Mouse (Mus musculus): ENCODE measurements around the gene 1110002E22Rik. TPM values are rescaled to one million over a fixed set of nuclear protein-coding genes. Genes with fewer than 3 reads are reported as not detected.
A peak's percentile ranks its signal among the peaks of the same experiment; 100 is the strongest.

Gene 1110002E22Rik
- polyA plus RNA-seq, 1 experiment from 2014 or later: 0.23 TPM

GRCm38 (mm10) chr3:138043316-138043715, 21.5 kb upstream of the 1110002E22Rik start:
- Histone ChIP-seq H3K27ac (replicated peaks) (no peak overlapping the region), H3K27me3 (replicated peaks) (no peaks in the 10 kb centered on the region), H3K9me3 (replicated peaks) (no peaks in the 10 kb centered on the region), H3K9ac (replicated peaks) (no peak overlapping the region), H3K36me3 (no peaks in the 10 kb centered on the region), H3K4me1 (no peaks in the 10 kb centered on the region), H3K4me3 (replicated peaks) (no peak overlapping the region), H3K4me2 (no peak overlapping the region)
- WGBS: 62% methylated on average over 7 of the region's 7 CpGs
- no peak for ATAC-seq (ENCODE audit: low FRiP score)

- Histone ChIP-seq H3K4me3 (replicated peaks) (no peak overlapping the region), H3K27ac (replicated peaks) (no peak overlapping the region), H3K27me3 (replicated peaks) (no peaks in the 10 kb centered on the region), H3K9ac (replicated peaks) (no peak overlapping the region), H3K36me3 (no peaks in the 10 kb centered on the region), H3K4me1 (no peaks in the 10 kb centered on the region), H3K9me3 (replicated peaks) (no peaks in the 10 kb centered on the region), H3K4me2 (no peak overlapping the region)
- WGBS: 95% methylated on average over 6 of the region's 6 CpGs
- no peak for ATAC-seq (ENCODE audit: low FRiP score)
Observed at GRCm38 (mm10) chr3:138049555-138049954, 15.3 kb upstream of the 1110002E22Rik start.

- H3K9ac ChIP-seq (replicated peaks): no peak overlapping the region
- no peak overlapping the region for H3K27ac ChIP-seq (replicated peaks)
- no peaks in the 10 kb centered on the region for H3K4me1 ChIP-seq
- no peaks in the 10 kb centered on the region for H3K27me3 ChIP-seq (replicated peaks)
- no peak overlapping the region for H3K4me3 ChIP-seq (replicated peaks)
- H3K4me2 ChIP-seq: no peak overlapping the region
- no peaks in the 10 kb centered on the region for H3K9me3 ChIP-seq (replicated peaks)
- 43% methylated on average over 11 of the region's 11 CpGs for WGBS
- ATAC-seq (ENCODE audit: low FRiP score): no peak
- H3K36me3 ChIP-seq: no peaks in the 10 kb centered on the region
Observed at GRCm38 (mm10) chr3:138050772-138051171, 14.1 kb upstream of the 1110002E22Rik start.

- H3K4me2 ChIP-seq: no peak overlapping the region
- no peaks in the 10 kb centered on the region for H3K36me3 ChIP-seq
- no peaks in the 10 kb centered on the region for H3K9me3 ChIP-seq (replicated peaks)
- H3K27ac ChIP-seq (replicated peaks): no peak overlapping the region
- ATAC-seq (ENCODE audit: low FRiP score): no peak
- no peak overlapping the region for H3K9ac ChIP-seq (replicated peaks)
- 85% methylated on average over 3 of the region's 3 CpGs for WGBS
- H3K4me1 ChIP-seq: no peaks in the 10 kb centered on the region
- H3K4me3 ChIP-seq (replicated peaks): no peak overlapping the region
- no peaks in the 10 kb centered on the region for H3K27me3 ChIP-seq (replicated peaks)
Observed at GRCm38 (mm10) chr3:138051431-138051830, 13.4 kb upstream of the 1110002E22Rik start.

GRCm38 (mm10) chr3:138053969-138054368, 10.9 kb upstream of the 1110002E22Rik start:
- no peaks in the 10 kb centered on the region for H3K4me1 ChIP-seq
- no peak overlapping the region for H3K4me3 ChIP-seq (replicated peaks)
- H3K9ac ChIP-seq (replicated peaks): no peak overlapping the region
- no peaks in the 10 kb centered on the region for H3K36me3 ChIP-seq
- no peak overlapping the region for H3K27ac ChIP-seq (replicated peaks)
- no peaks in the 10 kb centered on the region for H3K9me3 ChIP-seq (replicated peaks)
- WGBS: 44% methylated on average over 4 of the region's 4 CpGs
- H3K27me3 ChIP-seq (replicated peaks): no peaks in the 10 kb centered on the region
- H3K4me2 ChIP-seq: no peak overlapping the region
- no peak for ATAC-seq (ENCODE audit: low FRiP score)

GRCm38 (mm10) chr3:138056976-138057375, 7.9 kb upstream of the 1110002E22Rik start:
- Histone ChIP-seq H3K9ac (replicated peaks) (no peak overlapping the region), H3K27me3 (replicated peaks) (no peaks in the 10 kb centered on the region), H3K4me3 (replicated peaks) (no peak overlapping the region), H3K9me3 (replicated peaks) (no peaks in the 10 kb centered on the region), H3K27ac (replicated peaks) (no peak overlapping the region), H3K36me3 (no peaks in the 10 kb centered on the region), H3K4me1 (no peaks in the 10 kb centered on the region), H3K4me2 (no peak overlapping the region)
- ATAC-seq (ENCODE audit: low FRiP score): no peak
- WGBS: 72% methylated on average over 7 of the region's 7 CpGs

- no peaks in the 10 kb centered on the region for H3K9me3 ChIP-seq (replicated peaks)
- ATAC-seq (ENCODE audit: low FRiP score): no peak
- no peaks in the 10 kb centered on the region for H3K4me1 ChIP-seq
- no peak overlapping the region for H3K9ac ChIP-seq (replicated peaks)
- H3K36me3 ChIP-seq: no peaks in the 10 kb centered on the region
- H3K4me2 ChIP-seq: no peak overlapping the region
- H3K27ac ChIP-seq (replicated peaks): no peak overlapping the region
- WGBS: 56% methylated on average over 4 of the region's 4 CpGs
- no peaks in the 10 kb centered on the region for H3K27me3 ChIP-seq (replicated peaks)
- H3K4me3 ChIP-seq (replicated peaks): no peak overlapping the region
Observed at GRCm38 (mm10) chr3:138058226-138058625, 6.6 kb upstream of the 1110002E22Rik start.

GRCm38 (mm10) chr3:138060429-138060828, 4.4 kb upstream of the 1110002E22Rik start:
- no peaks in the 10 kb centered on the region for H3K27me3 ChIP-seq (replicated peaks)
- H3K36me3 ChIP-seq: no peaks in the 10 kb centered on the region
- no peak for ATAC-seq (ENCODE audit: low FRiP score)
- no peaks in the 10 kb centered on the region for H3K9me3 ChIP-seq (replicated peaks)
- H3K9ac ChIP-seq (replicated peaks): no peak overlapping the region
- peaks cover 13% of the 10 kb centered on the region for H3K4me1 ChIP-seq
- no peak overlapping the region for H3K27ac ChIP-seq (replicated peaks)
- no peak overlapping the region for H3K4me2 ChIP-seq
- 93% methylated on average over 7 of the region's 7 CpGs for WGBS
- no peak overlapping the region for H3K4me3 ChIP-seq (replicated peaks)

GRCm38 (mm10) chr3:138061205-138061911, 3.5 kb upstream of the 1110002E22Rik start:
- 93% methylated on average over 9 of the region's 9 CpGs for WGBS

GRCm38 (mm10) chr3:138062673-138063072, 2.2 kb upstream of the 1110002E22Rik start:
- Histone ChIP-seq H3K27me3 (replicated peaks) (no peaks in the 10 kb centered on the region), H3K9ac (replicated peaks) (no peak overlapping the region), H3K36me3 (no peaks in the 10 kb centered on the region), H3K27ac (replicated peaks) (no peak overlapping the region), H3K4me1 (peaks cover 19% of the 10 kb centered on the region), H3K4me3 (replicated peaks) (no peak overlapping the region), H3K4me2 (no peak overlapping the region), H3K9me3 (replicated peaks) (no peaks in the 10 kb centered on the region)
- no peak for ATAC-seq (ENCODE audit: low FRiP score)
- WGBS: 89% methylated on average over 4 of the region's 4 CpGs

More at GRCm38 (mm10) chr3:138061205-138061911, 3.5 kb upstream of the 1110002E22Rik start:
- no peak overlapping the region for H3K9ac ChIP-seq (replicated peaks)
- no peak overlapping the region for H3K4me2 ChIP-seq
- no peak for ATAC-seq (ENCODE audit: low FRiP score)
- H3K27ac ChIP-seq (replicated peaks): no peak overlapping the region
- H3K4me3 ChIP-seq (replicated peaks): no peak overlapping the region
- no peaks in the 10 kb centered on the region for H3K36me3 ChIP-seq
- H3K27me3 ChIP-seq (replicated peaks): no peaks in the 10 kb centered on the region
- H3K4me1 ChIP-seq: peaks cover 16% of the 10 kb centered on the region
- H3K9me3 ChIP-seq (replicated peaks): no peaks in the 10 kb centered on the region

GRCm38 (mm10) chr3:138063731-138064329, 1.0 kb upstream of the 1110002E22Rik start:
- no peak overlapping the region for H3K4me3 ChIP-seq (replicated peaks)
- no peaks in the 10 kb centered on the region for H3K9me3 ChIP-seq (replicated peaks)
- H3K4me1 ChIP-seq: peaks cover 19% of the 10 kb centered on the region
- WGBS: 57% methylated on average over 14 of the region's 14 CpGs
- no peak overlapping the region for H3K9ac ChIP-seq (replicated peaks)
- no peaks in the 10 kb centered on the region for H3K36me3 ChIP-seq
- no peaks in the 10 kb centered on the region for H3K27me3 ChIP-seq (replicated peaks)
- H3K27ac ChIP-seq (replicated peaks): no peak overlapping the region
- H3K4me2 ChIP-seq: no peak overlapping the region
- ATAC-seq (ENCODE audit: low FRiP score): peak; percentile 45; the same call in 1 of the 2 replicates

- H3K27ac ChIP-seq (replicated peaks): no peak overlapping the region
- 85% methylated on average over 16 of the region's 16 CpGs for WGBS
- H3K36me3 ChIP-seq: no peaks in the 10 kb centered on the region
- ATAC-seq (ENCODE audit: low FRiP score): no peak
- no peak overlapping the region for H3K4me2 ChIP-seq
- H3K9ac ChIP-seq (replicated peaks): no peak overlapping the region
- H3K4me3 ChIP-seq (replicated peaks): no peak overlapping the region
- no peaks in the 10 kb centered on the region for H3K9me3 ChIP-seq (replicated peaks)
- peaks cover 19% of the 10 kb centered on the region for H3K4me1 ChIP-seq
- no peaks in the 10 kb centered on the region for H3K27me3 ChIP-seq (replicated peaks)
Observed at GRCm38 (mm10) chr3:138065930-138066329, 1.1 kb downstream of the 1110002E22Rik start.
